Mouse (Mus musculus) layer of hippocampus, adult 11-12 months (tissue): Measurements from ENCODE around the gene Ackr2.

Experiments used
- DNase-seq: peaks from one replicate; pipeline ENCODE4 v3.0.0; 2022; ENCODE audit warnings: low spot score

Gene Ackr2

DNA sequence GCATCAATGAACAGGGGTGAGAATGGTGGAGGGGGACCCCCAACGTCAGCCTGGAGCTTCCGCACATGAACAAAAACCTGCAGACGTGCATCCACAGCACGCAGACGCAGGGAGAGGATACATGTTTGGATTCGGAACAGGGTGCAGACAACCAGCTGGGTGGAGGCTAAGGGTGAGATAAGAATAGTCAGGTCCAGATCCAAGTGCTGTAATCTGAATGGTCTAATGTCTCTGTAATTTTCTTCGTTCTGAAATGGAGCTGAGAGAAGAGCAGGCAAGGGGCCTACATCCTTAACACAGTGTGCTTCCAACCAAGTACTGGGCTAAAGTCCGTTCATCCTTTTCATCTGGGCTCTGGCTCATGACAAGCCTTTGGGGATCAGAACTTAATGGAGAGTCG is 6.9 kb upstream of the Ackr2 start:
- no peak for DNase-seq

GRCm38 (mm10) chr9:121892057-121892687 is 6.0 kb upstream of the Ackr2 start:
- no peak for DNase-seq

GRCm38 (mm10) chr9:121894447-121894846 is 3.7 kb upstream of the Ackr2 start:
- no peak for DNase-seq

- DNase-seq = no peak
These were observed 2.7 kb upstream of the Ackr2 start for GRCm38 (mm10) chr9:121895392-121895993.

DNA sequence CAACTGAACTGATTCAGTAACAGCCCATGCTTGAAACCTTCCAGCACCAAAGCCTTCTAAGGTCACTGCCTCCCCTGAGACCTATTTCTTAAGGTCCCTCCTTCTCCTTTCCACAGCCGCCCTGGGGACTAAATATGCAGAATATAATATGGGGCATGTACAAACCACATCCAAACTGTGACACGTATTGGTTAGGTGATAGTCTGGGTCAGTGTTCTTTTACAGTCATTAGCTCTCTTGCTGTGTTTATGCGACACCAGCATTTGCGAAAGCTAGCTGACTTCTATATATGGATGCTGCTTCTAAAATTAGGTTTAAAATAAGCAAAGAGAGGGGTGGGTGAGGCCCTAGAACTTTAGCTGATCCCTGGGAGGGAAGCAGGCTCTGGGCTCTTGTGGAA is 1.3 kb upstream of the Ackr2 start:
- no peak for DNase-seq

- no peak for DNase-seq
These were observed 1.2 kb downstream of the Ackr2 start for GRCm38 (mm10) chr9:121899306-121899705.

DNA sequence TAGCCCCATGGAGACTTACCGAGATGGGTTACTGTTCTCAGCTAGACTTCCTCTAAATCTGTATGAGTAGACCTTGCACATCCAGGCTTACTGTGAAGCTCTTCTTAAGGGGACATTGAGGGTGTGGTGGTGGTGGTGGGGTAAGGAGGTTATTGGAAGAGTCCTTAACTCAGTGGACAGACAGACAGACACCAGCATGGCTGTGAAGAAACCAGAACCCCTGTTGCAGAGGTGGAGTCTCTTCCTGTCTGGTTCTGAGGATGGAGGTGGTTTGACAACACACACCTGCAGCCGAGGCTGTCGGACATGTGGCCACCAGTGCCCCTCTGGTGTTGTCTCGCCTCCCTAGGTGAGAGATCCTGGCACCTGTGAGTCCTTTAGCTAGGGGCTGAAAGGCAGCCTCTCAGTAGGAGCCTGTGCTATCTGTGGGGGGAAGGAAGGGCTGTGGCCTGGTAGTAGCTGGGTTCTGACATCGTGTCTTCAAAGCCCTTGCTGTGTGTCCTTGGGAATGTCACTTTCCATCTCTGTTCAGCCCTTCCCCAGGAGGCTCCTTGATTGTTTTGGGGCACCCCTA is 2.2 kb downstream of the Ackr2 start:
- DNase-seq = no peak

DNA sequence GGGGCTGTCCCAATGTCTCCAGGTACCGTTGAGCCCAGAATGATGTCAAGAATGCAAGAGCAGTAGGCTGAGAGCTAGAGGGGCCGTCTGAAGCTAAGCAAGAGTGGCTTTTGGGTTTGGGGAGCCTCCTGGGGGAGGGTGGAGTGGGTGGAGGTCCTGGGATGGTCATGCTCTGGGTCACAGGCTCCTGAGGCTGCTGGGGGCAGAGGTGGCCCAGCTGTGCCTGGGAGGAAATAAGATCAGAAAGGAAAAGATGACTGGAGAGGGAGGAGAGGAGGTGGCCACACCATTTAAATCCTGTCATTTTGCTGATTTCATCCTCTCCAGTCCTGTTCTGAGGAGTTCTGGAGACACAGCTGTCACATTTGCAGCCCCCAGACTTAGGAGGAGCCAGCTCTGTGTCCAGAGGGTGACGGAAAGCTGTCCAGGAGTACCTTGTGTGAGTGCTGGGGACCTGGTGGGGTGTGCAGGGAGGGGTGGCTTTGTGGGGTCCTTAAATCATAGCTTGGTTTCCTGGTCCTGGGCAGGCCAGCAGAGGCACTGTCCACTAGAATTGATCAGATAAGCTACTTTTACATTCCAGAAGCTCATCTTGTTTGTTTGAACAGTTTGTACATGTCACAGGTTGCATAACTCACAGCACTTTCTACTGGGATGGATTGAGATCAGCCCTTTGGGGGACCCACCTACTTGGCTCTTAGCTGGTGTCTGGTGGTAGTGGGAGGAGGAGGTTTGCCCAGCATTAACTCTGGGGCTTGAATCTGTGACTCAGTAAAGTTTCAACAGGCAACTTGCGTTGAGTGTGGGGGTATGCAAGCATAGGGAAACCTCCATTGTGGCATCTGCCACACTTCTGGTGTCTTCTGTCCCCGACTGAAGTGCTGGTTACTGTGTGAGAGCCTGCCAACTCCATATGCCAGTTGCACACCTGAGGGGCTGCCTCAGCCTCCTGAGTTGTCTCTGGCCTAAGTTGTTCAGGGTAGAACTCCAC is 3.9 kb downstream of the Ackr2 start:
- DNase-seq = no peak

DNA sequence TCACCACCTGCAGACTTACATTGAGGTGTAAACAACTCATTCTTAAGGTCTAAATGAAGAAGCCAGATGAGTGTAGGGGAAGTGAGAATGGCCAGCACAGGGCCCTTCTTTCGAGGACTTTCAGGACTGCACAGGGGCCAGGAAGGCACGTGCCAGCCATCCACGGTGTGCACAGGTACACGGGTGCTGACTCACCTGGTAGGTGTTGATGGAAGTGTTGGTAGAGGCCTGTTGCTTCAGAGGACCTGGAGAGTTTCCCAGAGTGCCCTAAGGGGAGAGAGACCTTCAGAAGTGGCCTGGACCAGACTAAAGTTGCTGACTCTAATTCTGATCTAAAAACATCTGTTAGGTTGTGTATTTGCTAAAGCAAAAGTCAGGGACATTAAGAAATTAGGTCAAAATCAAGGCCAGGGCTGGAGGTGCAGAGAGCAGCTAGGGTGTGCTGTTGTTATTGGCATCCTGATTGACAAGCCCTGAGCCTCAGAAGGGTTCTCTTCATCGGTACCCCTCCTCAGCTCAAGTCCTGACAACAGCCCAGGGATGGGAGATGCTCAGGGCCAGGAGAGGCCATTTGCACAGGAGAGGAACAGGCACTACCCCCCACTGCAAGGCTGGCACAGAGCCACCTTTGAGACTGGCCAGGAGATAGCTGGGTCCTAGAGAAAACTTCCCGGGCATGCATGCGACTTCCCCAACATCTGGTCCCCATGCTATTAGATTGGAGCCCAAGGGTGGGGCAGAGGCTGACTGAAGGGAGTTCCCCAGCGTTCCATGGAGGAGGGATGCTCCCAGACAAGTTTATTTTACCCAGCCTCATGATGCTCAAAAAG is 5.5 kb downstream of the Ackr2 start:
- no peak for DNase-seq

- no peak for DNase-seq
These were observed 6.2 kb downstream of the Ackr2 start for GRCm38 (mm10) chr9:121904319-121904718.

- DNase-seq = no peak
These were observed 6.8 kb downstream of the Ackr2 start for GRCm38 (mm10) chr9:121904946-121905345.

DNA sequence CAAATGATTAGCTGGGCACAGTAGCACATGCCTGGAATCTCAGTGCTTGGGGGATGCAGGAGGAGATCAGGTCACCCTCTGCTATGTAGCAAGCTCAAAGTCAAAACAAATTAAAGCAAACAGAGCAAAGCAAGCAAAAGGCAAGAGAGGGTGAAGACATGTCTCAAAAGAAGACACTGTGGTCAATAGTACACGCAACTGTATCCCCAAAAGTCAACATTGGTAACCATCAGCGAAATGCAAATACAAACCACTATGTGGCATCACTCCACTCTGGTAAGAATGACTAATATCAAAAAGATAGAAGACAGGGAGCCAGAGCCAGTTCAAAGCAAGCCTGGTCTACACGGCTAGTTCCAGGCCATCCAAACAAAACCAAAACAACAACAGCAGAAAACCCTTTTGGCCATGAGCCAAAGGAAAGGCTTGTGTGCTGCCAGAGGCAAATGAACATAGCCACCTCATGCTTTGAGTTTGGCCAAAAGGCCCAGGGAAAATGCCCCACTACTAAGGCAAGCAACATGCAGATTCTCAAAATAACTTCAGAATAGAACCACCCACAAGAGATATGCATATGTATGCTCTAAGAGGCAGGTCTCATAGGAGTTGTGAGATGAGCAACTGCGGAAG is 7.5 kb downstream of the Ackr2 start:
- no peak for DNase-seq

GRCm38 (mm10) chr9:121906456-121906855 is 8.3 kb downstream of the Ackr2 start:
- DNase-seq = no peak

- no peak for DNase-seq
These were observed 9.4 kb downstream of the Ackr2 start for GRCm38 (mm10) chr9:121907356-121908070.

GRCm38 (mm10) chr9:121908321-121908720 is 10.2 kb downstream of the Ackr2 start:
- no peak for DNase-seq

GRCm38 (mm10) chr9:121909635-121910034 is 11.5 kb downstream of the Ackr2 start:
- no peak for DNase-seq

DNA sequence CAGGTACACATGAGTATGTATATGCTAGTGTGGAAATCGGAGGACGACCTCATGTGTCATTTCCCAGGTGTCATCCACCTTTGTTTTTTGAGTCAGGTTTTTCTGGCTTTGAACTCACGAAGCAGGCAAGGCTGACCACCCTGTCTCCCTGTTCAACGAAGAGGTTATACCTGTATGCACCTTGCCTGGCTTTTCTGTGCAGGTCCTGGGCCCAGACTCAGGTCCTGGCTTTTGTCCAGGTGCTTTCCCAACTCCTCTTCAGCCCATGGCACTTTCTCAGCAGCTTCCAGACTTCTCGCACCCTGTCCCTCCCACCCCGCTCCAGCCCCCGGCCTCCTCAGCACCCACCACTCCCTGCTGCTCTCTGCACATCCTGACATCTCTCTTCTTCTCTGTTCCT is 13.0 kb downstream of the Ackr2 start:
- DNase-seq = no peak

DNA sequence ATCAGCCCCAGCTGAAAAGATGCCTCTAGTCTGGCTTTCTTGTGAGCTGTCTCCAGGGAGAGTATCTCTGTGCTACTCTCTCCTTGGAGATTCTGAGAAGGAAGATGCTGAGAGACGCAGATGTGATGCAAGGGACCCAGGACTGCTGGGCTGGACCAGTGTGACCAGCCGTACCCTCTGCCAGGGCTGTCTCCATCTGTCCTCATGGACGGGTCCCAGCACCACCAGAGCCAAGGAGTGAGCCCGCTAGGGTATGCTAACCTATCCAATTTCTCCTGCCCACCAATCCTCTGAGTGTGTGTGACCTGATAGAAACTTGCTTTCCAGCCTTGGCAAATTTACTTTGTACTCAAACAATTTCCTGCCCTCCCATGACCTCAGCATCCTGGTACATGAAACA is 14.6 kb downstream of the Ackr2 start:
- no peak for DNase-seq

DNA sequence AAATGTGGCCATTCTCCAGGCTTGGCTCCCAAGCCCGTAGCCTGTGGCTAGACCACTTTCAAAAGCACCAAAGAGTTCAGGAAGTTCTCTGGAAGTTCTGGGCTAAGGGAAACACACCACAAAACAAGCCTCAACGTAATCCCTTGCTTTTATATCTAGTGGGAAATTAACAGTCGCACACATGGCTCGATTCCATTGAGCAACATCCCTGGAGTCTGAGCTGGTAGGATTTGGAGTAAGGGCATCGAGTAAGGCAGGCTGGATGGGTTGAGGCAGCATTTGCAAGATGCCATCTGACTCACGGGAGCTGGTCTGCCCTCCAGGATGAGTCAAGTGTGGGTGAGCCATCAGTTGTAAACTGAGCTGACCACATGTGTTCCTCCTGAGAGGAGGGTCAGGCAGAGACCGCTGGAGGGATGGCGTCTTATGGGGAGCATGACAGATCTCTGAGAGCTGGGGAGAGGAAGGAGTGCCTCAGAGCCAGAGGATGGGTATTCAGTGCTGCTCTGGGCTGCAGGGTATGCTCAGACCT is 16.1 kb downstream of the Ackr2 start:
- no peak for DNase-seq

DNA sequence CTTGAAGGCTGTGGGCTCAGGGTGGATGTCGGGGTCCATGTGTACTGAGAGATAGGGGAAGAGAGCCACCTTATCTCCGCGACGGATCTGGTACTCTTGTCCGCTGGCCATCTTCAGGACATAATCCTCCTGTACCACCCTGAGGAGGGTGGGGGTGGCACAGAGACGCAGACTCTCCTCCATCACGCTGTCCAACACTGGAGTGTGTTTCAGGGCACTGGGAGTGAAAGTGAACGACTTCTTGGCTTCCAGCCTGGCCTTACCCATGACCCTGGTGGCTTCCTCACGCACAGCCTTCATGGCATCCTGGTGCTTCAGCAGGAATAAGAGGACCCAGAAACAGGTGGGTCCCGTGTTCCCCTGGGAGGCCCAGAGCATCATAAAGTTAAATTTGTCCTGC is 16.9 kb downstream of the Ackr2 start:
- DNase-seq = no peak
